Mouse (Mus musculus) E14TG2a.4 (cell line): ENCODE results near the gene Myo3a.

ENCODE experiments used
- CTCF ChIP-seq: conservative IDR thresholded peaks from 2 replicates; pipeline ENCODE4 v1.5.1; 2014; ENCODE audit warnings: low read length
- POU5F1 ChIP-seq: IDR thresholded peaks from 2 replicates; pipeline ENCODE4 v1.6.1; 2014; ENCODE audit warnings: low read length, borderline replicate concordance

GRCm38 (mm10) chr2:22250462-22250861 lies 23.2 kb downstream of the Myo3a start:
- TF ChIP-seq CTCF: no peak
- TF ChIP-seq POU5F1: no peak
